In genomic region chr2:168450977-168451376, GRCm38 (mm10) we compare ENCODE assay signal across 9 mouse cellular contexts.
DNase-seq lines count a peak whose midpoint lies in the region; ATAC-seq and TF ChIP-seq lines count a peak whose summit lies in the region.
"Had no signal": no experiment of that assay in that cellular context is flagged by ENCODE, and none has a peak within 500 bp of the region (broad histone marks: within the 10 kb centered on the region; RNA-seq: fewer than 3 reads in every experiment).

No protein-coding gene starts in this region.

- H3K27ac ChIP-seq in embryonic facial prominence, embryonic 11.5 days (replicated peaks; ENCODE audit: low read depth, low read length), result no peak overlapping the region
- H3K27ac ChIP-seq: hindbrain, embryonic 15.5 days had no signal

- H3K36me3 ChIP-seq in embryonic facial prominence, embryonic 11.5 days (replicated peaks; ENCODE audit: control insufficient read depth, insufficient read depth, low read depth, low read length), result no peaks in the 10 kb centered on the region
- H3K36me3 ChIP-seq: hindbrain, embryonic 15.5 days had no signal

- no peaks in the 10 kb centered on the region for H3K4me1 ChIP-seq in lung, adult 2 months (ENCODE audit: control insufficient read depth, insufficient read depth, low read length)
- H3K4me1 ChIP-seq in embryonic facial prominence, embryonic 11.5 days (ENCODE audit: control insufficient read depth, insufficient read depth, low read length), result peaks cover 4% of the 10 kb centered on the region

- peak; percentile 76 for TF ChIP-seq CTCF in lung, adult 2 months (IDR thresholded peaks at IDR 0.05; ENCODE audit: insufficient read depth, low read length)

- no peak for TF ChIP-seq POLR2A in lung, adult 2 months (IDR thresholded peaks at IDR 0.05; ENCODE audit: borderline replicate concordance, extremely low read depth, low read depth, low read length)

- H3K27me3 ChIP-seq in embryonic facial prominence, embryonic 11.5 days (ENCODE audit: control insufficient read depth, insufficient read depth, low read length), result no peaks in the 10 kb centered on the region
- H3K27me3 ChIP-seq: hindbrain, embryonic 15.5 days had no signal

- no peak overlapping the region for H3K9ac ChIP-seq in embryonic facial prominence, embryonic 11.5 days (replicated peaks; ENCODE audit: low read length)
- H3K9ac ChIP-seq: hindbrain, embryonic 15.5 days had no signal

- no peak overlapping the region for H3K4me3 ChIP-seq in lung, adult 2 months (replicated peaks; ENCODE audit: extremely low read depth, low read depth, low read length)
- no peak overlapping the region for H3K4me3 ChIP-seq in embryonic facial prominence, embryonic 11.5 days (ENCODE audit: low read depth, low read length)
- H3K4me3 ChIP-seq: hindbrain, embryonic 15.5 days had no signal

- no peaks in the 10 kb centered on the region for H3K9me3 ChIP-seq in embryonic facial prominence, embryonic 11.5 days (replicated peaks; ENCODE audit: control insufficient read depth, low read length)
- H3K9me3 ChIP-seq: hindbrain, embryonic 15.5 days had no signal

- no peak for ATAC-seq in embryonic facial prominence, embryonic 11.5 days (replicated peaks; ENCODE audit: insufficient number of reproducible peaks, low FRiP score, low TSS enrichment, low read depth)
- ATAC-seq in neutrophil, adult 5-6 weeks (ENCODE audit: extremely low read depth, insufficient number of reproducible peaks, low FRiP score, poor library complexity, severe bottlenecking), result peak; percentile 39; the same call in 1 of the 2 replicates
- no peak for ATAC-seq in erythroid progenitor cell, adult 5-6 weeks (replicated peaks; ENCODE audit: low FRiP score, poor library complexity, severe bottlenecking)

- DNase-seq in adrenal gland, postnatal 25 days, result peak; percentile 13
- DNase-seq in adrenal gland, adult 8-10 months, result no peak
- no peak for DNase-seq in lung, adult 2 months
- DNase-seq in lung, postnatal 25 days (ENCODE audit: low spot score), result no peak
- peak; percentile 75 for DNase-seq in embryonic facial prominence, embryonic 11.5 days (ENCODE audit: low spot score)
- no peak for DNase-seq in gastrocnemius, postnatal 25 days

- H3K4me2 ChIP-seq in embryonic facial prominence, embryonic 11.5 days (ENCODE audit: low read depth, low read length), result no peak overlapping the region
- H3K4me2 ChIP-seq: hindbrain, embryonic 15.5 days had no signal

- 5% methylated on average over 3 of the region's 3 CpGs for WGBS in lung, adult 2 months
- WGBS in embryonic facial prominence, embryonic 11.5 days, result 10% methylated on average over 3 of the region's 3 CpGs

Comparison
In these comparisons a context has a peak if more than half of its experiments do, and no peak if none do; other contexts are left out.
1. DNase-seq: peak in adrenal gland, postnatal 25 days (single experiment) and embryonic facial prominence, embryonic 11.5 days (single experiment); none in adrenal gland, adult 8-10 months (single experiment), lung, adult 2 months (single experiment), lung, postnatal 25 days (single experiment) and gastrocnemius, postnatal 25 days (single experiment).